Mouse (Mus musculus) erythroblast, embryonic 14.5 days (primary cell): ENCODE results near the gene Irgm2.

Experiments used
- GATA1 ChIP-seq: IDR thresholded peaks from 2 replicates; pipeline ENCODE4 v1.6.1; 2012; ENCODE audit warnings: low read length, inconsistent platforms, mixed read lengths
- TAL1 ChIP-seq: IDR thresholded peaks from 3 replicates; pipeline ENCODE4 v1.6.1; 2012; ENCODE audit warnings: low read length, inconsistent platforms, mixed read lengths

DNA sequence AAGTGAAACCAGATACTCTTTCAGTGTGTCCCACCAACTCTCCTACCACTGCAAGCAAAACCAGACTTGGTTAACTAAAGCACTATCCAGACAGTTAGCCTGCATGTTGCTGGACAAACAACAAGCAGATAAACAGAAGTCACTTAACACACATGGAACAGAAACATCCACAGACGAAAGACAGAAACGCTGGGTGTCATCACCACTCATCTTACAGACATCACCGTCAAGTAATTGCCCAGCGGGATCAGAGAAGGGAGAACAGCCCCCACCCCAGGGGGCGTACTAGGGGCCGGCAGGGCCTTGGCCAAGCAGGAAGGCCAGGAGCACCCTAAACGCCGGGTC is 31.6 kb upstream of the Irgm2 start:
- TF ChIP-seq GATA1 (no peak), TAL1 (no peak)
